Mouse (Mus musculus) lung, embryonic 16.5 days (tissue): ENCODE measurements around the gene Ecsit. TPM values are rescaled to one million over a fixed set of nuclear protein-coding genes. Genes with fewer than 3 reads are reported as not detected.
A peak's percentile ranks its signal among the peaks of the same experiment; 100 is the strongest.

ENCODE experiments used
- ATAC-seq: fragments of 200-750 bp; cut with Nextera tagmentation; 2 replicates; pipeline ENCODE4 v1.8.0; 2017; ENCODE audit warnings: low read depth, mild to moderate bottlenecking, moderate library complexity
- H3K27ac ChIP-seq: fragments of 300-500 bp; sonication (generic); 2 replicates; pipeline ENCODE4 v1.5.1; 2014; ENCODE audit warnings: mild to moderate bottlenecking, control low read depth, low read length
- H3K27me3 ChIP-seq: fragments of 300-500 bp; sonication (generic); 2 replicates; pipeline ENCODE4 v1.6.1; 2014; ENCODE audit warnings: low read depth, low read length, mixed read lengths; ENCODE audit not compliant: control insufficient read depth, insufficient read depth
- H3K36me3 ChIP-seq: fragments of 300-500 bp; sonication (generic); 2 replicates; pipeline ENCODE4 v1.6.1; 2014; ENCODE audit warnings: low read length; ENCODE audit not compliant: control insufficient read depth, insufficient read depth
- H3K4me1 ChIP-seq: fragments of 300-500 bp; sonication (generic); replicated peaks from 2 replicates; pipeline ENCODE4 v1.6.1; 2014; ENCODE audit warnings: low read length, mixed read lengths; ENCODE audit not compliant: control insufficient read depth, insufficient read depth
- H3K4me2 ChIP-seq: fragments of 300-500 bp; sonication (generic); 2 replicates; pipeline ENCODE4 v1.6.1; 2014; ENCODE audit warnings: low read depth, low read length, control low read depth
- H3K4me3 ChIP-seq: fragments of 300-500 bp; sonication (generic); 2 replicates; pipeline ENCODE4 v1.5.1; 2014; ENCODE audit warnings: mild to moderate bottlenecking, low read length, control low read depth
- H3K9ac ChIP-seq: fragments of 300-500 bp; sonication (generic); 2 replicates; pipeline ENCODE4 v1.6.1; 2014; ENCODE audit warnings: low read length, control low read depth
- H3K9me3 ChIP-seq: fragments of 300-500 bp; sonication (generic); 2 replicates; pipeline ENCODE4 v1.6.1; 2016; ENCODE audit warnings: low read length; ENCODE audit not compliant: control insufficient read depth
- whole genome bisulfite sequencing: fragments of 180-500 bp; shearing (Covaris S2); extraction: QIAGEN DNeasy Blood & Tissue Kit; methylation state at CpG from one replicate; pipeline ENCODE4 v1.1.7; 2014; 5-methylcytosine and 5-hydroxymethylcytosine counted together
- polyA plus RNA-seq: library from polyadenylated mRNA; unstranded; fragments of >200 nt; fragmentation: Nextera tagmentation; extraction: Ambion mirVana; gene quantifications from 2 replicates; pipeline ENCODE4 v1.2.1, GENCODE M21; 2015

Ecsit gene
- polyA plus RNA-seq, 1 experiment from 2014 or later, result 28.9 TPM

GRCm38 (mm10) chr9:22121545-22121944, 36.3 kb upstream of the Ecsit start:
- no peak overlapping the region for H3K4me3 ChIP-seq
- H3K9ac ChIP-seq, result no peak overlapping the region
- H3K36me3 ChIP-seq, result no peaks in the 10 kb centered on the region
- no peak overlapping the region for H3K27ac ChIP-seq
- no peaks in the 10 kb centered on the region for H3K27me3 ChIP-seq
- no peak for ATAC-seq
- no peaks in the 10 kb centered on the region for H3K9me3 ChIP-seq
- no peak overlapping the region for H3K4me2 ChIP-seq
- H3K4me1 ChIP-seq, result peaks cover 7% of the 10 kb centered on the region

- WGBS, result 92% methylated on average over 4 of the region's 4 CpGs
- Histone ChIP-seq H3K9ac (no peak overlapping the region), H3K27ac (no peak overlapping the region), H3K4me1 (peaks cover 12% of the 10 kb centered on the region), H3K27me3 (no peaks in the 10 kb centered on the region), H3K9me3 (no peaks in the 10 kb centered on the region), H3K4me3 (no peak overlapping the region), H3K4me2 (no peak overlapping the region), H3K36me3 (no peaks in the 10 kb centered on the region)
- no peak for ATAC-seq
Measured at GRCm38 (mm10) chr9:22119543-22119942, 34.3 kb upstream of the Ecsit start.

GRCm38 (mm10) chr9:22117754-22118456, 32.7 kb upstream of the Ecsit start:
- Histone ChIP-seq H3K9ac (peak overlapping the region; percentile 95; the same call in 1 of the 2 replicates), H3K27ac (no peak overlapping the region), H3K36me3 (peaks cover 5% of the 10 kb centered on the region; the same call in 1 of the 2 replicates), H3K4me1 (peaks cover 12% of the 10 kb centered on the region), H3K4me2 (peak overlapping the region; percentile 97), H3K4me3 (peak overlapping the region; percentile 87), H3K27me3 (no peaks in the 10 kb centered on the region), H3K9me3 (no peaks in the 10 kb centered on the region)
- ATAC-seq, result no peak
- whole genome bisulfite sequencing, result 46% methylated on average over 10 of the region's 10 CpGs

- Histone ChIP-seq H3K4me1 (peaks cover 12% of the 10 kb centered on the region), H3K27ac (peak within 1 kb of the TSS; percentile 46), H3K4me3 (peak within 1 kb of the TSS; percentile 87), H3K9me3 (no peaks in the 10 kb centered on the region), H3K9ac (peak within 1 kb of the TSS; percentile 95), H3K27me3 (no peaks in the 10 kb centered on the region), H3K36me3 (peaks cover 13% of the 10 kb centered on the region), H3K4me2 (peak within 1 kb of the TSS; percentile 97)
- ATAC-seq, result peak; percentile 97
- whole genome bisulfite sequencing, result under 1% methylated on average over 52 of the region's 52 CpGs
Measured at GRCm38 (mm10) chr9:22116740-22117426, 31.6 kb upstream of the Ecsit start, which contains the start of gene Elof1. Elof1 (minus strand) TSS chr9:22117172.

- peaks cover 13% of the 10 kb centered on the region for H3K36me3 ChIP-seq
- H3K4me1 ChIP-seq, result peaks cover 12% of the 10 kb centered on the region
- H3K4me2 ChIP-seq, result peak overlapping the region; percentile 97
- no peaks in the 10 kb centered on the region for H3K27me3 ChIP-seq
- H3K4me3 ChIP-seq, result peak overlapping the region; percentile 87
- H3K9ac ChIP-seq, result peak overlapping the region; percentile 95
- ATAC-seq, result no peak
- no peak overlapping the region for H3K27ac ChIP-seq
- WGBS, result 16% methylated on average over 15 of the region's 15 CpGs
- no peaks in the 10 kb centered on the region for H3K9me3 ChIP-seq
Measured at GRCm38 (mm10) chr9:22116086-22116485, 30.8 kb upstream of the Ecsit start.

GRCm38 (mm10) chr9:22115635-22116034, 30.4 kb upstream of the Ecsit start:
- Histone ChIP-seq H3K9ac (no peak overlapping the region; the same call in 1 of the 2 replicates), H3K4me3 (peak overlapping the region; percentile 87; the same call in 1 of the 2 replicates)
- WGBS, result 76% methylated on average over 4 of the region's 4 CpGs

GRCm38 (mm10) chr9:22108194-22108593, 23.0 kb upstream of the Ecsit start:
- no peaks in the 10 kb centered on the region for H3K4me1 ChIP-seq
- no peaks in the 10 kb centered on the region for H3K9me3 ChIP-seq
- no peak overlapping the region for H3K9ac ChIP-seq
- 78% methylated on average over 9 of the region's 9 CpGs for WGBS
- H3K4me3 ChIP-seq, result no peak overlapping the region
- no peak overlapping the region for H3K4me2 ChIP-seq
- H3K36me3 ChIP-seq, result peaks cover 16% of the 10 kb centered on the region
- no peaks in the 10 kb centered on the region for H3K27me3 ChIP-seq
- H3K27ac ChIP-seq, result no peak overlapping the region
- ATAC-seq, result no peak

More at GRCm38 (mm10) chr9:22115635-22116034, 30.4 kb upstream of the Ecsit start:
- no peak for ATAC-seq
- H3K27ac ChIP-seq, result no peak overlapping the region
- peak overlapping the region; percentile 97 for H3K4me2 ChIP-seq
- H3K36me3 ChIP-seq, result peaks cover 13% of the 10 kb centered on the region
- no peaks in the 10 kb centered on the region for H3K9me3 ChIP-seq
- H3K4me1 ChIP-seq, result peaks cover 12% of the 10 kb centered on the region
- no peaks in the 10 kb centered on the region for H3K27me3 ChIP-seq

GRCm38 (mm10) chr9:22099922-22100321, 14.7 kb upstream of the Ecsit start:
- Histone ChIP-seq H3K4me1 (no peaks in the 10 kb centered on the region; the same call in 1 of the 2 replicates), H3K27ac (no peak overlapping the region), H3K9me3 (no peaks in the 10 kb centered on the region), H3K9ac (no peak overlapping the region), H3K4me2 (peak overlapping the region; percentile 1; the same call in 1 of the 2 replicates), H3K36me3 (no peaks in the 10 kb centered on the region), H3K4me3 (no peak overlapping the region), H3K27me3 (peaks cover 9% of the 10 kb centered on the region; the same call in 1 of the 2 replicates)
- WGBS, result 2% methylated on average over 18 of the region's 18 CpGs
- ATAC-seq, result peak; percentile 54

GRCm38 (mm10) chr9:22098993-22099696, 13.9 kb upstream of the Ecsit start, which contains the start of gene Cnn1:
Cnn1 (plus strand) TSS chr9:22099216.
- Histone ChIP-seq H3K36me3 (no peaks in the 10 kb centered on the region), H3K4me2 (peak within 1 kb of the TSS; percentile 14; the same call in 1 of the 2 replicates), H3K4me1 (no peaks in the 10 kb centered on the region; the same call in 1 of the 2 replicates), H3K27ac (no peak within 1 kb of the TSS), H3K4me3 (no peak within 1 kb of the TSS), H3K9me3 (no peaks in the 10 kb centered on the region), H3K27me3 (peaks cover 9% of the 10 kb centered on the region; the same call in 1 of the 2 replicates), H3K9ac (no peak within 1 kb of the TSS)
- ATAC-seq, result peak; percentile 39
- WGBS, result 4% methylated on average over 14 of the region's 14 CpGs
